Mouse (Mus musculus): ENCODE results near the gene Mettl8. TPM values are rescaled to one million over a fixed set of nuclear protein-coding genes. Genes with fewer than 3 reads are reported as not detected.

Gene Mettl8
- total and polyA plus RNA-seq, 3 experiments = 20.0 to 21.7 TPM; not detected in 1

DNA sequence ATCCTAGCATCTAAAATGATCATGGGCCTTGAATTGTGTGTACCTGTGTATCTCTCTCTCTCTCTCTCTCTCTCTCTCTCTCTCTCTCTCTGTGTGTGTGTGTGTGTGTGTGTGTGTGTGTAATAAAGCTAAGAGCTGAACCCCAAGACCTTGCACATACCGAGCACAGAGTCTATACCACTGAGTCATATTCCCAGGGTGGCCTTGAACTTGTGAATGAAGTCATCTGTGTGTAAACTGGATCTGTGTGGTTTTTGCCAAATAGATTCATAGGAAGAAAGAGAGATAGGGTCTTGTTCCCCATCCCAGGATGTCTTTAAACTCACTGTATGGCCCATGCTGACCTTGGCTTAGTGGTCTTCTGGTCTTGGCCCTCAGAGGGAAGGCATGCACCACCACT, 121.9 kb downstream of the Mettl8 start:
- no peak for DNase-seq (ENCODE audit: low read depth, low spot score)
- 0 out of 4 replicates have a peak, but pooled peaks cover 0 to 4% of the 10 kb centered on the region in 2 experiments for H3K4me1 ChIP-seq (ENCODE audit: control insufficient read depth in 1 of 2, insufficient read depth in 2 of 2, low read length in 2 of 2)
- no peaks in the 10 kb centered on the region for H3K36me3 ChIP-seq (ENCODE audit: control insufficient read depth in 1 of 2, insufficient read depth in 2 of 2, low read length in 2 of 2)
- no peak overlapping the region for H3K27ac ChIP-seq (ENCODE audit: control insufficient read depth, low read depth, low read length)
- H3K9me3 ChIP-seq (replicated peaks; ENCODE audit: insufficient read depth, low read length) = no peaks in the 10 kb centered on the region
- TF ChIP-seq MEF2A (IDR thresholded peaks at IDR 0.05; ENCODE audit: extremely low read depth, insufficient replicate concordance, low read depth, low read length, poor library complexity, severe bottlenecking) (no peak), MAFK (IDR thresholded peaks at IDR 0.05; ENCODE audit: borderline replicate concordance, low read depth, low read length) (no peak), TBP (IDR thresholded peaks at IDR 0.05; ENCODE audit: low read depth, low read length) (no peak), KAT2A (conservative IDR thresholded peaks at IDR 0.05; ENCODE audit: low read depth, low read length) (no peak), ZKSCAN1 (IDR thresholded peaks at IDR 0.05; ENCODE audit: low read depth, low read length) (no peak), E2F4 (IDR thresholded peaks at IDR 0.05; ENCODE audit: borderline replicate concordance, low read depth, low read length) (no peak), GATA1 (IDR thresholded peaks at IDR 0.05; ENCODE audit: low read depth, low read length) (no peak), SIN3A (IDR thresholded peaks at IDR 0.05; ENCODE audit: low read length) (no peak), MAZ (IDR thresholded peaks at IDR 0.05; ENCODE audit: low read depth, low read length) (no peak), CHD2 (IDR thresholded peaks at IDR 0.05; ENCODE audit: low read length) (no peak), NELFE (IDR thresholded peaks at IDR 0.05; ENCODE audit: low read depth, low read length) (no peak), USF1 (IDR thresholded peaks at IDR 0.05; ENCODE audit: low read depth, low read length) (no peak), GABPA (IDR thresholded peaks at IDR 0.05; ENCODE audit: low read depth, low read length) (no peak), POLR2AphosphoS5 (IDR thresholded peaks at IDR 0.05; ENCODE audit: borderline replicate concordance, low read depth, low read length) (no peak), POLR2A (IDR thresholded peaks at IDR 0.05; ENCODE audit: control insufficient read depth in 1 of 2, insufficient read depth in 1 of 2, low read depth in 1 of 2, low read length in 2 of 2, poor library complexity in 1 of 2) (no peak), ZC3H11A (IDR thresholded peaks at IDR 0.05; ENCODE audit: low read depth, low read length) (no peak), ZMIZ1 (IDR thresholded peaks at IDR 0.05; ENCODE audit: low read depth, low read length) (no peak), JUND (IDR thresholded peaks at IDR 0.05; ENCODE audit: low read depth, low read length) (no peak)
- H3K27me3 ChIP-seq (ENCODE audit: control insufficient read depth in 1 of 2, insufficient read depth in 2 of 2, low read length in 2 of 2) = no peaks in the 10 kb centered on the region; a peak in 2 of 4 replicates
- H3K9ac ChIP-seq (ENCODE audit: control insufficient read depth, low read depth, low read length, poor library complexity, severe bottlenecking) = no peak overlapping the region
- no peak overlapping the region for H3K4me3 ChIP-seq (ENCODE audit: control insufficient read depth in 1 of 2, insufficient read depth in 1 of 2, low read depth in 2 of 2, low read length in 2 of 2)
- no peaks in the 10 kb centered on the region for H3K79me2 ChIP-seq (ENCODE audit: control insufficient read depth, insufficient read depth, low read length, poor library complexity)

DNA sequence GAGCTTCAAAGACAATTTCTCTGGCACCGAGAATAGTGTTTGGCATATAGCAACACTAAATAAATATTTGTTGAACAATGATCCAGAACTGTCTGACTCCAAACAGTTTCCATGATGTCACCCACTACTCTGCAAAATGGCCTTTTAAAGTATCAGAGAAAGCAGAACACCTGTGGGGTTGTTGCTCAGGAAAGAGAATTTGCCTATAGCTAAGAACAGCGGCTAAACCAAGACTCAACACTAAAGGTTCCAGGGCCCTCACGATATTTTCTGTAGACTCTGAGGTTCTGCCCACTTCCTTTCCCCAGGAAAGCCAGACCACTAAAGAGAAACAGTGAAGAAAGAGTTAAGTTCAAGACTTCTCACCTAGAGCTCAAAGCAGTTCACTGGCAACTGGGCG, 122.4 kb downstream of the Mettl8 start:
- no peak for DNase-seq (ENCODE audit: low read depth, low spot score)
- no peak overlapping the region for H3K27ac ChIP-seq (ENCODE audit: control insufficient read depth, low read depth, low read length)
- no peaks in the 10 kb centered on the region for H3K79me2 ChIP-seq (ENCODE audit: control insufficient read depth, insufficient read depth, low read length, poor library complexity)
- no peaks in the 10 kb centered on the region for H3K36me3 ChIP-seq (ENCODE audit: control insufficient read depth in 1 of 2, insufficient read depth in 2 of 2, low read length in 2 of 2)
- H3K4me1 ChIP-seq (ENCODE audit: control insufficient read depth in 1 of 2, insufficient read depth in 2 of 2, low read length in 2 of 2) = 0 out of 4 replicates have a peak, but pooled peaks cover 0 to 3% of the 10 kb centered on the region in 2 experiments
- no peak for TF ChIP-seq MYB (IDR thresholded peaks at IDR 0.05; ENCODE audit: low read depth, low read length)
- no peak for TF ChIP-seq RAD21 (IDR thresholded peaks at IDR 0.05; ENCODE audit: low read depth, low read length)
- no peak for TF ChIP-seq TCF12 (IDR thresholded peaks at IDR 0.05; ENCODE audit: low read depth, low read length)
- no peak for TF ChIP-seq TBP (IDR thresholded peaks at IDR 0.05; ENCODE audit: low read depth, low read length)
- no peak for TF ChIP-seq POLR2A (IDR thresholded peaks at IDR 0.05; ENCODE audit: control insufficient read depth in 1 of 2, insufficient read depth in 1 of 2, low read depth in 1 of 2, low read length in 2 of 2, poor library complexity in 1 of 2)
- no peak for TF ChIP-seq HCFC1 (IDR thresholded peaks at IDR 0.05; ENCODE audit: low read depth, low read length)
- TF ChIP-seq MYC (IDR thresholded peaks at IDR 0.05; ENCODE audit: low read depth, low read length) = no peak
- no peak for TF ChIP-seq ZC3H11A (IDR thresholded peaks at IDR 0.05; ENCODE audit: low read depth, low read length)
- TF ChIP-seq EP300 (IDR thresholded peaks at IDR 0.05; ENCODE audit: low read depth in 1 of 2, low read length in 2 of 2) = no peak
- no peak for TF ChIP-seq SIN3A (IDR thresholded peaks at IDR 0.05; ENCODE audit: low read length)
- no peak for TF ChIP-seq E2F4 (IDR thresholded peaks at IDR 0.05; ENCODE audit: borderline replicate concordance, low read depth, low read length)
- TF ChIP-seq CTCF (IDR thresholded peaks at IDR 0.05 in 2 of 3, conservative IDR thresholded peaks at IDR 0.05 in 1 of 3; ENCODE audit: control insufficient read depth in 1 of 3, insufficient read depth in 1 of 3, low read depth in 2 of 3, low read length in 3 of 3, poor library complexity in 1 of 3, severe bottlenecking in 1 of 3) = no peak
- no peak for TF ChIP-seq USF2 (IDR thresholded peaks at IDR 0.05; ENCODE audit: borderline replicate concordance in 1 of 2, insufficient read depth in 1 of 2, low read depth in 1 of 2, low read length in 2 of 2)
- TF ChIP-seq NELFE (IDR thresholded peaks at IDR 0.05; ENCODE audit: low read depth, low read length) = no peak
- no peak for TF ChIP-seq ELF1 (IDR thresholded peaks at IDR 0.05; ENCODE audit: low read depth, low read length)
- H3K9ac ChIP-seq (ENCODE audit: control insufficient read depth, low read depth, low read length, poor library complexity, severe bottlenecking) = no peak overlapping the region
- no peak overlapping the region for H3K4me3 ChIP-seq (ENCODE audit: control insufficient read depth in 1 of 2, insufficient read depth in 1 of 2, low read depth in 2 of 2, low read length in 2 of 2)
- H3K27me3 ChIP-seq (ENCODE audit: control insufficient read depth in 1 of 2, insufficient read depth in 2 of 2, low read length in 2 of 2) = no peaks in the 10 kb centered on the region; a peak in 2 of 4 replicates
- no peaks in the 10 kb centered on the region for H3K9me3 ChIP-seq (replicated peaks; ENCODE audit: insufficient read depth, low read length)
